Mouse (Mus musculus): ENCODE results near the gene Ap3d1. TPM values are rescaled to one million over a fixed set of nuclear protein-coding genes. Genes with fewer than 3 reads are reported as not detected.

Ap3d1 gene
- polyA plus RNA-seq, 1 experiment from 2014 or later, result 57.6 TPM

DNA sequence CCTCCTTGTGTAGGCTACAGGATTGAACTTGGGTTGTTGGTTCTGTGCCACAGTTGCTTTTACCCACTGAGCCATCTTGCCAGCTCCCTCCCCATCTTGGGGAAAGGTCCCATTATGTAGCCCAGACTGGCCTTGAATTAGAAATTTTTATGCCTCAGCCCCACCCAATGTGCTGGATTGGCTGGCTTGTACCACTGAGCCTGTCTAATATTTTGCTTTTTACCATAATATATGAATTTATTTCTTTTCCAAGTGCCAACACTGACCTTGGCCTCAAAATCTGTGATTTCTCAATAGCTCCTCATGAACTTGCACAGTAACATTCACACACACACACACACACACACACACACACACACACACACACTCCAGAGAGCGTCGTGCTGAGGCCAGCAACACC is 23.7 kb upstream of the Ap3d1 start:
- WGBS, result 74% methylated on average over 2 of the region's 2 CpGs
- ATAC-seq (replicated peaks; ENCODE audit: insufficient number of reproducible peaks, low FRiP score, low TSS enrichment, low read depth) (no peak), DNase-seq (ENCODE audit: low spot score) (no peak)
- H3K4me2 ChIP-seq (ENCODE audit: low read depth, low read length), result no peak overlapping the region
- no peak overlapping the region for H3K9ac ChIP-seq (replicated peaks; ENCODE audit: low read length)
- H3K27ac ChIP-seq (replicated peaks; ENCODE audit: low read depth, low read length), result no peak overlapping the region
- no peaks in the 10 kb centered on the region for H3K27me3 ChIP-seq (ENCODE audit: control insufficient read depth, insufficient read depth, low read length)
- H3K9me3 ChIP-seq (replicated peaks; ENCODE audit: control insufficient read depth, low read length), result no peaks in the 10 kb centered on the region
- H3K36me3 ChIP-seq (replicated peaks; ENCODE audit: control insufficient read depth, insufficient read depth, low read depth, low read length), result no peaks in the 10 kb centered on the region; the same call in 1 of the 2 replicates
- no peaks in the 10 kb centered on the region for H3K4me1 ChIP-seq (ENCODE audit: control insufficient read depth, insufficient read depth, low read length)
- H3K4me3 ChIP-seq (ENCODE audit: low read depth, low read length), result no peak overlapping the region

DNA sequence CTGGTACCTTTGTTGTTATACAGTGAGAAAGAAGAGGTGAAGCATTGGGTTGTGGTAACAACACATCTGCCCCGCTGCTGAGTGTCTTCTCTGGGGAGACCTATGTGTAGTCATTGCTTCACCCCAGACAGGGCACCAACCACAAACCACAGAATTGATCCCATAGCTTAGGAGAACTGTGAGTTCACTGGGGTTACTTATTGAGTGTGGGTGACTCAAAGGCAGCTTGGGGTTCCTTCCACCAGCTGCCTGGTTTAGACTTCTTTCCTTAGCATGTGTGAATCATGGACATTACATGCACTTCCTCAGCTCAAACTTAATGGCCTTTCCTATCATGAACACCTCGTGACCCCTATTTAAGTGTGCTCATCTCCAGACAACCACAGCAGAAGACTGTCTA is 21.4 kb upstream of the Ap3d1 start:
- DNase-seq (ENCODE audit: low spot score) (no peak), ATAC-seq (replicated peaks; ENCODE audit: insufficient number of reproducible peaks, low FRiP score, low TSS enrichment, low read depth) (no peak)
- H3K36me3 ChIP-seq (replicated peaks; ENCODE audit: control insufficient read depth, insufficient read depth, low read depth, low read length), result no peaks in the 10 kb centered on the region; the same call in 1 of the 2 replicates
- 97% methylated on average over 2 of the region's 2 CpGs for WGBS
- no peak overlapping the region for H3K4me3 ChIP-seq (ENCODE audit: low read depth, low read length)
- no peaks in the 10 kb centered on the region for H3K27me3 ChIP-seq (ENCODE audit: control insufficient read depth, insufficient read depth, low read length)
- H3K9me3 ChIP-seq (replicated peaks; ENCODE audit: control insufficient read depth, low read length), result no peaks in the 10 kb centered on the region
- peaks cover 2% of the 10 kb centered on the region; the same call in 1 of the 2 replicates for H3K4me1 ChIP-seq (ENCODE audit: control insufficient read depth, insufficient read depth, low read length)
- no peak overlapping the region for H3K27ac ChIP-seq (replicated peaks; ENCODE audit: low read depth, low read length)
- H3K9ac ChIP-seq (replicated peaks; ENCODE audit: low read length), result no peak overlapping the region
- no peak overlapping the region for H3K4me2 ChIP-seq (ENCODE audit: low read depth, low read length)

DNA sequence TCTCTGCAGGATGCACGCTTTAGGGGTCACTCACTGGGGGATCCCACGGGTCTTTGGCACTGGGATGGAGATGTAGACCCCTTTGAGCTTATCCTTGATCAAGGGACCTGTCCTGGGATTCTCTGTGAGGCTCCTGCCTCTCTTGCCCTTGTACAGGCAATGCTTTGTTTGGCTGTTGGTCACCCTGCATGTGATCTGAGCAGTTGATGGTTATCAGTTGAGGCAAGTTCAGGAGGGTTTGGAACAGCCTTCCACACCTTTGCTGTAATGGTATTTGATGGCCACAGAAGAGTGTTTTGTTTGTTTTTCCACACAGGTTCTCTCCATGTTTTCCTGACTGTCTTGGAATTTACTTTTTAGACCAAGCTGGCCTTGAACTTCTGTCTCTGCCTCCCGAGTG is 19.8 kb upstream of the Ap3d1 start:
- Histone ChIP-seq H3K4me1 (ENCODE audit: control insufficient read depth, insufficient read depth, low read length) (peaks cover 5% of the 10 kb centered on the region), H3K9me3 (replicated peaks; ENCODE audit: control insufficient read depth, low read length) (no peaks in the 10 kb centered on the region), H3K4me2 (ENCODE audit: low read depth, low read length) (no peak overlapping the region), H3K27me3 (ENCODE audit: control insufficient read depth, insufficient read depth, low read length) (no peaks in the 10 kb centered on the region), H3K9ac (replicated peaks; ENCODE audit: low read length) (no peak overlapping the region), H3K36me3 (replicated peaks; ENCODE audit: control insufficient read depth, insufficient read depth, low read depth, low read length) (no peaks in the 10 kb centered on the region; the same call in 1 of the 2 replicates), H3K4me3 (ENCODE audit: low read depth, low read length) (no peak overlapping the region), H3K27ac (replicated peaks; ENCODE audit: low read depth, low read length) (no peak overlapping the region)
- DNase-seq (ENCODE audit: low spot score), result no peak
- WGBS, result 81% methylated on average over 3 of the region's 3 CpGs
- ATAC-seq (replicated peaks; ENCODE audit: insufficient number of reproducible peaks, low FRiP score, low TSS enrichment, low read depth), result no peak

GRCm38 (mm10) chr10:80760596-80761524 is 18.8 kb upstream of the Ap3d1 start:
- Histone ChIP-seq H3K27ac (replicated peaks; ENCODE audit: low read depth, low read length) (no peak overlapping the region), H3K4me3 (ENCODE audit: low read depth, low read length) (no peak overlapping the region), H3K36me3 (replicated peaks; ENCODE audit: control insufficient read depth, insufficient read depth, low read depth, low read length) (no peaks in the 10 kb centered on the region; the same call in 1 of the 2 replicates), H3K9ac (replicated peaks; ENCODE audit: low read length) (no peak overlapping the region), H3K27me3 (ENCODE audit: control insufficient read depth, insufficient read depth, low read length) (no peaks in the 10 kb centered on the region), H3K4me1 (ENCODE audit: control insufficient read depth, insufficient read depth, low read length) (peaks cover 12% of the 10 kb centered on the region), H3K4me2 (ENCODE audit: low read depth, low read length) (no peak overlapping the region), H3K9me3 (replicated peaks; ENCODE audit: control insufficient read depth, low read length) (no peaks in the 10 kb centered on the region)
- WGBS, result 89% methylated on average over 4 of the region's 4 CpGs
- no peak for DNase-seq (ENCODE audit: low spot score)
- no peak for ATAC-seq (replicated peaks; ENCODE audit: insufficient number of reproducible peaks, low FRiP score, low TSS enrichment, low read depth)

DNA sequence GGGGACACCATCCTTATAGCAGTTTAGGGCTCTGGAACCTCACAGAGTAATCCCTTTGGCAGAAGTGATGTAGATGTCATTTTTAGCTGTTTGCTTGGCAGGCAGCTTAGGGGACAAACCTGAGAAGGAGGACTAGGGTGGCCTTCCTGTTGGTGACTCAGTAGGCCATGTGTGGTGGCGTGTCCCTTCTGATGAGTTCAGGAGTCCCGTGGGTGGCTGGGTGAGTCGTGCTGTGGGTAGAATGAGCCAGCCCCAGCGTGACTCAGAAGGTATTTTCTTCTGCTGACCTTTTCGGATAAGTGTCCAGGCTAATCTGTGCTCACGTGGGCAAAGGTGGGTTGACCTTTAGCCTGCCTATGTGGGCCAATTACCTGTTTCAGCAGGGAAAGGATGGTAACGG is 16.6 kb upstream of the Ap3d1 start:
- Histone ChIP-seq H3K27ac (replicated peaks; ENCODE audit: low read depth, low read length) (no peak overlapping the region), H3K36me3 (replicated peaks; ENCODE audit: control insufficient read depth, insufficient read depth, low read depth, low read length) (no peaks in the 10 kb centered on the region), H3K27me3 (ENCODE audit: control insufficient read depth, insufficient read depth, low read length) (no peaks in the 10 kb centered on the region), H3K9ac (replicated peaks; ENCODE audit: low read length) (no peak overlapping the region), H3K4me2 (ENCODE audit: low read depth, low read length) (no peak overlapping the region), H3K4me1 (ENCODE audit: control insufficient read depth, insufficient read depth, low read length) (peaks cover 12% of the 10 kb centered on the region), H3K4me3 (ENCODE audit: low read depth, low read length) (no peak overlapping the region), H3K9me3 (replicated peaks; ENCODE audit: control insufficient read depth, low read length) (no peaks in the 10 kb centered on the region)
- WGBS, result 81% methylated on average over 7 of the region's 7 CpGs
- ATAC-seq (replicated peaks; ENCODE audit: insufficient number of reproducible peaks, low FRiP score, low TSS enrichment, low read depth) (no peak), DNase-seq (ENCODE audit: low spot score) (no peak)

DNA sequence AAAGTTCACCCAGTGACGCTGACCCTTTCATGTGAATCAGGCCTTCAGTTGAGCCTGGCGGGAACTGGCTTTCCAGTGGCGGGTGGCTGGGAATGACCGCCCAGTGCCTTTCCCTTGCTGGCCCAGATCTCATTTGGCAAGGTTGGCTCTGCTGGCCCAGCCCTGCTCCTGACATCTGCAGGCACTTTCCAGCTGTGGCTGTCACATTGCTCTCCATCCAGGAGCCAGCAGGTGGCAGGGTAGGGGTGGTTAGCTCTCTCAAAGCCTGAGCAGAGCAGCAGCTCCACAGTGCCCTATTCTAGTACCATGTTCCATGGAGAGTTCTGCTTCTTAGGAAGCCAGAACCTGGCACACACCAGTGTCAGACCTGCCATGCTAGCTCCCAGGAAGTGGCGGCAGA is 15.7 kb upstream of the Ap3d1 start:
- H3K4me2 ChIP-seq (ENCODE audit: low read depth, low read length), result no peak overlapping the region
- ATAC-seq (replicated peaks; ENCODE audit: insufficient number of reproducible peaks, low FRiP score, low TSS enrichment, low read depth), result no peak
- no peaks in the 10 kb centered on the region for H3K36me3 ChIP-seq (replicated peaks; ENCODE audit: control insufficient read depth, insufficient read depth, low read depth, low read length)
- H3K4me1 ChIP-seq (ENCODE audit: control insufficient read depth, insufficient read depth, low read length), result peaks cover 12% of the 10 kb centered on the region
- no peak overlapping the region for H3K9ac ChIP-seq (replicated peaks; ENCODE audit: low read length)
- H3K9me3 ChIP-seq (replicated peaks; ENCODE audit: control insufficient read depth, low read length), result no peaks in the 10 kb centered on the region
- 37% methylated on average over 5 of the region's 5 CpGs for WGBS
- H3K27me3 ChIP-seq (ENCODE audit: control insufficient read depth, insufficient read depth, low read length), result no peaks in the 10 kb centered on the region
- no peak overlapping the region for H3K27ac ChIP-seq (replicated peaks; ENCODE audit: low read depth, low read length)
- DNase-seq (ENCODE audit: low spot score), result peak; percentile 71
- no peak overlapping the region for H3K4me3 ChIP-seq (ENCODE audit: low read depth, low read length)

- H3K27me3 ChIP-seq (ENCODE audit: control insufficient read depth, insufficient read depth, low read length), result no peaks in the 10 kb centered on the region
- DNase-seq (ENCODE audit: low spot score) (no peak), ATAC-seq (replicated peaks; ENCODE audit: insufficient number of reproducible peaks, low FRiP score, low TSS enrichment, low read depth) (no peak)
- H3K36me3 ChIP-seq (replicated peaks; ENCODE audit: control insufficient read depth, insufficient read depth, low read depth, low read length), result no peaks in the 10 kb centered on the region
- H3K9ac ChIP-seq (replicated peaks; ENCODE audit: low read length), result peak overlapping the region; percentile 90
- H3K4me3 ChIP-seq (ENCODE audit: low read depth, low read length), result no peak overlapping the region; the same call in 1 of the 2 replicates
- 73% methylated on average over 4 of the region's 4 CpGs for WGBS
- peak overlapping the region; percentile 65; the same call in 1 of the 2 replicates for H3K4me2 ChIP-seq (ENCODE audit: low read depth, low read length)
- H3K27ac ChIP-seq (replicated peaks; ENCODE audit: low read depth, low read length), result no peak overlapping the region
- peaks cover 12% of the 10 kb centered on the region for H3K4me1 ChIP-seq (ENCODE audit: control insufficient read depth, insufficient read depth, low read length)
- no peaks in the 10 kb centered on the region for H3K9me3 ChIP-seq (replicated peaks; ENCODE audit: control insufficient read depth, low read length)
Observed at GRCm38 (mm10) chr10:80756967-80757366, 14.9 kb upstream of the Ap3d1 start.

DNA sequence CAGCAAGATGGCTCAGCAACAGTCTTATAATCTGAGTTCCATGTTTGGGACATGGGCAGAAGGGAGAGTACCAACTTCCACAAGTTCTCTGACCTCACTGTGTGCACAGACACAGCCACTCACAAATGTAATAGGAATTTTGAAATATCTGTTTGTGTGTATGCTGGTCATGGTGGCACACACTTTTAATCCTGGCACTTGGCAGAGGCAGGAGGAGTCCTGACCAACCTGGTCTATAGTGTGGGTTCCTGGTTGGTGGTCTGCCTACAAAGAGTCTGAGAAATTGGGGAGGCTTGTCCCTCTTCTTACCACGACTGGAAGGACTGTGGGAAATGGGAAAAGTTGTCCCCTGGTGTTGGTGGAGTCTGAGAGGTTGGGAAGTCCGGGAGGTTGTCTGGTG is 14.4 kb upstream of the Ap3d1 start:
- peak overlapping the region; percentile 65 for H3K4me2 ChIP-seq (ENCODE audit: low read depth, low read length)
- no peak overlapping the region for H3K27ac ChIP-seq (replicated peaks; ENCODE audit: low read depth, low read length)
- WGBS, result 74% methylated on average over 2 of the region's 2 CpGs
- no peaks in the 10 kb centered on the region for H3K27me3 ChIP-seq (ENCODE audit: control insufficient read depth, insufficient read depth, low read length)
- H3K4me1 ChIP-seq (ENCODE audit: control insufficient read depth, insufficient read depth, low read length), result peaks cover 12% of the 10 kb centered on the region
- no peak for ATAC-seq (replicated peaks; ENCODE audit: insufficient number of reproducible peaks, low FRiP score, low TSS enrichment, low read depth)
- no peak for DNase-seq (ENCODE audit: low spot score)
- H3K4me3 ChIP-seq (ENCODE audit: low read depth, low read length), result peak overlapping the region; percentile 79
- H3K36me3 ChIP-seq (replicated peaks; ENCODE audit: control insufficient read depth, insufficient read depth, low read depth, low read length), result no peaks in the 10 kb centered on the region
- H3K9me3 ChIP-seq (replicated peaks; ENCODE audit: control insufficient read depth, low read length), result no peaks in the 10 kb centered on the region
- H3K9ac ChIP-seq (replicated peaks; ENCODE audit: low read length), result peak overlapping the region; percentile 90
